Mouse (Mus musculus): ENCODE measurements around the gene Olfr1324. TPM values are rescaled to one million over a fixed set of nuclear protein-coding genes. Genes with fewer than 3 reads are reported as not detected.
"Not testable (repeated sequence)": the region's sequence is repeated elsewhere in the genome, so short reads cannot be mapped to it uniquely, and the experiment has no call there.

The Olfr1324 gene
- polyA plus RNA-seq, 1 experiment from 2014 or later, result not detected

- Histone ChIP-seq H3K9me3 (ENCODE audit: low read length) (no peaks in the 10 kb centered on the region), H3K9ac (replicated peaks) (no peak overlapping the region), H3K4me3 (ENCODE audit: low read depth, low read length) (no peak overlapping the region), H3K4me2 (ENCODE audit: low read depth, low read length) (no peak overlapping the region), H3K36me3 (replicated peaks; ENCODE audit: insufficient read depth, low read length) (no peaks in the 10 kb centered on the region), H3K4me1 (ENCODE audit: insufficient read depth) (no peaks in the 10 kb centered on the region), H3K27me3 (ENCODE audit: insufficient read depth, low read length) (no peaks in the 10 kb centered on the region), H3K27ac (ENCODE audit: low read depth) (no peak overlapping the region)
- 68% methylated on average over 3 of the region's 3 CpGs for WGBS (ENCODE audit: insufficient replicate concordance)
- TF ChIP-seq CTCF (IDR thresholded peaks at IDR 0.05; ENCODE audit: low read depth), result no peak
- ATAC-seq, result no peak
- DNase-seq, result no peak
Observed at GRCm38 (mm10) chrX:50425899-50426436, 2.3 kb downstream of the Olfr1324 start.

DNA sequence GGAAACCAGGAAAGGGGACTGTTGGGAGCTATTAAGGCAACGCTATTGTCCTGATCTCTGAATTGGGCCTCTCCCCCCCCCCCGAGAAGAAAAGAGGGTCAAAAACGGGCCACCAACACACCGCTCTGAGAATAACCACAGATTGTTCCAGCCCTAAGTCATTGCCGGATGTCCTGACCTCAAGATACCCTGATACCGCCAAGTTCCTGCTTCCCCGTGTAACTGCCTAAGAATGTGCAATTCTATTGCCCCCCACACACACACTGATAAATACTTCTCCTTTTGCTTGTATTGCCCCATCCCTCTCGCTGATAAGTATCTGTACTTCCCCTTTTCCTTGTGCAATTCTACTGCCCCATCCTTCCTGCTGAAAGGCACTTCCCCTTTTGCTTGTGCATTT lies 17.9 kb downstream of the Olfr1324 start:
- not testable (repeated sequence) for H3K9me3 ChIP-seq (ENCODE audit: low read length); H3K4me1 ChIP-seq (ENCODE audit: insufficient read depth); DNase-seq; ATAC-seq; H3K4me3 ChIP-seq (ENCODE audit: low read depth, low read length); H3K36me3 ChIP-seq (replicated peaks; ENCODE audit: insufficient read depth, low read length); H3K9ac ChIP-seq (replicated peaks); H3K27me3 ChIP-seq (ENCODE audit: insufficient read depth, low read length); H3K27ac ChIP-seq (ENCODE audit: low read depth); H3K4me2 ChIP-seq (ENCODE audit: low read depth, low read length)
- 59% methylated on average over 6 of the region's 8 CpGs for WGBS (ENCODE audit: insufficient replicate concordance)

DNA sequence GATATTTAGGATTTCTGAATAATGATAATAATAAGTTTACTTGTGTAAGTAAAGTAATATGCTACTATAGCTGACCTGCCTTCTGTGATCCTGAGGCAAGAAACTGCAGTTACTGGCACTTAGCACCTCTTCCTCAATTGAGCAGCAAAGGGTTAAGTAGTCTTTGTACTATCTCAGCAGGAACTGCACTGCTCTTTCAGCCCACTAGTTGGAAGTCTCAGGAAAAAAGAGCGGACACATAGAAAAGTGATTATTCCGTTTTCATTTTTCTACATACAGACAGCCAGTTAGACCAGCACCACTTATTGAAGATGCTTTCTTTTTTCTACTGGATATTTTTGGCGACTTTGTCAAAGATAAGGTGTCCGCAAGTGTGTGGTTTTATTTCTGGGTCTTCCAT lies 37.7 kb downstream of the Olfr1324 start:
- not testable (repeated sequence) for H3K4me2 ChIP-seq (ENCODE audit: low read depth, low read length)

GRCm38 (mm10) chrX:50374978-50375377 lies 53.3 kb downstream of the Olfr1324 start:
- no peak for TF ChIP-seq CTCF (IDR thresholded peaks at IDR 0.05; ENCODE audit: low read depth)
- no peak for TF ChIP-seq EP300 (IDR thresholded peaks at IDR 0.05; ENCODE audit: low read depth)
- ATAC-seq (no peak), DNase-seq (no peak)
- H3K27ac ChIP-seq (ENCODE audit: low read depth), result no peak overlapping the region
- H3K36me3 ChIP-seq (replicated peaks; ENCODE audit: insufficient read depth, low read length), result no peaks in the 10 kb centered on the region
- H3K4me1 ChIP-seq (ENCODE audit: insufficient read depth), result no peaks in the 10 kb centered on the region
- no peak overlapping the region for H3K4me3 ChIP-seq (ENCODE audit: low read depth, low read length)
- no peak overlapping the region for H3K9ac ChIP-seq (replicated peaks)
- no peaks in the 10 kb centered on the region; the same call in 1 of the 2 replicates for H3K9me3 ChIP-seq (ENCODE audit: low read length)
- H3K4me2 ChIP-seq (ENCODE audit: low read depth, low read length), result no peak overlapping the region
- WGBS (ENCODE audit: insufficient replicate concordance), result 89% methylated on average over 1 of the region's 1 CpGs
- H3K27me3 ChIP-seq (ENCODE audit: insufficient read depth, low read length), result no peaks in the 10 kb centered on the region

More for the DNA sequence above, 37.7 kb downstream of the Olfr1324 start:
- not testable (repeated sequence) for H3K27ac ChIP-seq (ENCODE audit: low read depth); H3K9ac ChIP-seq (replicated peaks); H3K4me3 ChIP-seq (ENCODE audit: low read depth, low read length); H3K9me3 ChIP-seq (ENCODE audit: low read length); DNase-seq; ATAC-seq; H3K27me3 ChIP-seq (ENCODE audit: insufficient read depth, low read length); H3K4me1 ChIP-seq (ENCODE audit: insufficient read depth); H3K36me3 ChIP-seq (replicated peaks; ENCODE audit: insufficient read depth, low read length)
- WGBS (ENCODE audit: insufficient replicate concordance), result 69% methylated on average over 3 of the region's 4 CpGs
